Mouse (Mus musculus): ENCODE results near the gene Rnf114.

DNA sequence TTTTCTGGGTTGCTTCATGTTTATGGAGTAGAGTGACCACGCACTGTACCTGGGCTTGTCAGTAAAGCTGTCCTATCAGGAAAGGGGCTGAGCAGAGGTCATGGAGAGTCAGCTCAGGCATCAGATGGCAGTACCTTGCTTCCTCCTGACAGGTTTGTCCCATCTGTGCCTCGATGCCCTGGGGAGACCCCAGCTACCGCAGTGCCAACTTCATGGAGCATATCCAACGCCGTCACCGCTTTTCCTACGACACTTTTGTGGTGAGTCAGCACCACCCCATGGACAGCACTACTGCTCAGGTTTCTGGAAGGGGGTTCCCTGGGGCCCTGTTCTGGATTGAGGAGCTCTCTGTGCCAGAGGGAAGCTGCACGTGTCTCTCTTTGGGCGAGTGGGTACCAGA, 19.9 kb downstream of the Rnf114 start:
- TF ChIP-seq CTCF (IDR thresholded peaks at IDR 0.05; ENCODE audit: low read depth) (no peak), EP300 (IDR thresholded peaks at IDR 0.05; ENCODE audit: low read depth) (no peak)
